Mouse (Mus musculus): ENCODE data around the gene Ubtf. TPM values are rescaled to one million over a fixed set of nuclear protein-coding genes. Genes with fewer than 3 reads are reported as not detected.
A peak's percentile ranks its signal among the peaks of the same experiment; 100 is the strongest.

Gene Ubtf
- polyA plus RNA-seq, 1 experiment from 2014 or later = 86.0 TPM

GRCm38 (mm10) chr11:102318576-102319409 lies 749 bp downstream of the Ubtf start:
- Histone ChIP-seq H3K4me3 (ENCODE audit: low read depth, low read length) (peak overlapping the region; percentile 99), H3K36me3 (ENCODE audit: control insufficient read depth, insufficient read depth, low read length) (peaks cover 17% of the 10 kb centered on the region), H3K9ac (ENCODE audit: low read length) (peak overlapping the region; percentile 99), H3K9me3 (ENCODE audit: control insufficient read depth, low read length) (no peaks in the 10 kb centered on the region), H3K27me3 (replicated peaks; ENCODE audit: control insufficient read depth, insufficient read depth, low read length) (no peaks in the 10 kb centered on the region), H3K27ac (ENCODE audit: low read depth) (peak overlapping the region; percentile 98), H3K4me1 (replicated peaks; ENCODE audit: control insufficient read depth, insufficient read depth, low read length) (peaks cover 23% of the 10 kb centered on the region), H3K4me2 (ENCODE audit: low read length) (peak overlapping the region; percentile 93)
- DNase-seq (ENCODE audit: low spot score) = peak; percentile 88
- WGBS = under 1% methylated on average over 83 of the region's 84 CpGs
- ATAC-seq (replicated peaks; ENCODE audit: low FRiP score, low TSS enrichment, low read depth) = no peak

- ATAC-seq (replicated peaks; ENCODE audit: low FRiP score, low TSS enrichment, low read depth) (peak; percentile 59), DNase-seq (ENCODE audit: low spot score) (peak; percentile 89)
- Histone ChIP-seq H3K27ac (ENCODE audit: low read depth) (peak overlapping the region; percentile 98), H3K27me3 (replicated peaks; ENCODE audit: control insufficient read depth, insufficient read depth, low read length) (no peaks in the 10 kb centered on the region), H3K4me2 (ENCODE audit: low read length) (peak overlapping the region; percentile 93), H3K9ac (ENCODE audit: low read length) (peak overlapping the region; percentile 99), H3K36me3 (ENCODE audit: control insufficient read depth, insufficient read depth, low read length) (peaks cover 25% of the 10 kb centered on the region), H3K4me3 (ENCODE audit: low read depth, low read length) (peak overlapping the region; percentile 99), H3K4me1 (replicated peaks; ENCODE audit: control insufficient read depth, insufficient read depth, low read length) (peaks cover 23% of the 10 kb centered on the region), H3K9me3 (ENCODE audit: control insufficient read depth, low read length) (no peaks in the 10 kb centered on the region)
- under 1% methylated on average over 30 of the region's 77 CpGs for WGBS
Observed at GRCm38 (mm10) chr11:102317901-102318575, 1.5 kb downstream of the Ubtf start.

- peak overlapping the region; percentile 98 for H3K27ac ChIP-seq (ENCODE audit: low read depth)
- H3K9ac ChIP-seq (ENCODE audit: low read length) = peak overlapping the region; percentile 99
- DNase-seq (ENCODE audit: low spot score) (peak; percentile 89), ATAC-seq (replicated peaks; ENCODE audit: low FRiP score, low TSS enrichment, low read depth) (peak; percentile 18; the same call in 1 of the 2 replicates)
- WGBS = 1% methylated on average over 70 of the region's 87 CpGs
- H3K9me3 ChIP-seq (ENCODE audit: control insufficient read depth, low read length) = no peaks in the 10 kb centered on the region
- no peaks in the 10 kb centered on the region for H3K27me3 ChIP-seq (replicated peaks; ENCODE audit: control insufficient read depth, insufficient read depth, low read length)
- peaks cover 31% of the 10 kb centered on the region for H3K36me3 ChIP-seq (ENCODE audit: control insufficient read depth, insufficient read depth, low read length)
- peak overlapping the region; percentile 99 for H3K4me3 ChIP-seq (ENCODE audit: low read depth, low read length)
- peak overlapping the region; percentile 93 for H3K4me2 ChIP-seq (ENCODE audit: low read length)
- H3K4me1 ChIP-seq (replicated peaks; ENCODE audit: control insufficient read depth, insufficient read depth, low read length) = peaks cover 23% of the 10 kb centered on the region
Observed at GRCm38 (mm10) chr11:102317298-102317900, 2.1 kb downstream of the Ubtf start.

- peak; percentile 92 for DNase-seq (ENCODE audit: low spot score)
- under 1% methylated on average over 31 of the region's 80 CpGs for WGBS
- Histone ChIP-seq H3K9me3 (ENCODE audit: control insufficient read depth, low read length) (no peaks in the 10 kb centered on the region), H3K4me1 (replicated peaks; ENCODE audit: control insufficient read depth, insufficient read depth, low read length) (peaks cover 23% of the 10 kb centered on the region), H3K4me2 (ENCODE audit: low read length) (peak overlapping the region; percentile 93), H3K27me3 (replicated peaks; ENCODE audit: control insufficient read depth, insufficient read depth, low read length) (no peaks in the 10 kb centered on the region), H3K4me3 (ENCODE audit: low read depth, low read length) (peak overlapping the region; percentile 99), H3K9ac (ENCODE audit: low read length) (peak overlapping the region; percentile 99), H3K36me3 (ENCODE audit: control insufficient read depth, insufficient read depth, low read length) (peaks cover 38% of the 10 kb centered on the region), H3K27ac (ENCODE audit: low read depth) (peak overlapping the region; percentile 98)
- ATAC-seq (replicated peaks; ENCODE audit: low FRiP score, low TSS enrichment, low read depth) = peak; percentile 41; the same call in 1 of the 2 replicates
Observed at GRCm38 (mm10) chr11:102316572-102317297, 2.8 kb downstream of the Ubtf start.

- H3K9me3 ChIP-seq (ENCODE audit: control insufficient read depth, low read length) = no peaks in the 10 kb centered on the region
- peaks cover 44% of the 10 kb centered on the region for H3K36me3 ChIP-seq (ENCODE audit: control insufficient read depth, insufficient read depth, low read length)
- H3K4me3 ChIP-seq (ENCODE audit: low read depth, low read length) = peak overlapping the region; percentile 99
- H3K27me3 ChIP-seq (replicated peaks; ENCODE audit: control insufficient read depth, insufficient read depth, low read length) = no peaks in the 10 kb centered on the region
- H3K4me2 ChIP-seq (ENCODE audit: low read length) = peak overlapping the region; percentile 93
- WGBS = 16% methylated on average over 14 of the region's 14 CpGs
- H3K9ac ChIP-seq (ENCODE audit: low read length) = peak overlapping the region; percentile 99
- no peak for DNase-seq (ENCODE audit: low spot score)
- peaks cover 24% of the 10 kb centered on the region for H3K4me1 ChIP-seq (replicated peaks; ENCODE audit: control insufficient read depth, insufficient read depth, low read length)
- peak overlapping the region; percentile 98 for H3K27ac ChIP-seq (ENCODE audit: low read depth)
- no peak for ATAC-seq (replicated peaks; ENCODE audit: low FRiP score, low TSS enrichment, low read depth)
Observed at GRCm38 (mm10) chr11:102315690-102316571, 3.6 kb downstream of the Ubtf start.

GRCm38 (mm10) chr11:102314321-102314720 lies 5.2 kb downstream of the Ubtf start:
- no peak overlapping the region for H3K27ac ChIP-seq (ENCODE audit: low read depth)
- no peak overlapping the region for H3K4me2 ChIP-seq (ENCODE audit: low read length)
- H3K4me1 ChIP-seq (replicated peaks; ENCODE audit: control insufficient read depth, insufficient read depth, low read length) = peaks cover 29% of the 10 kb centered on the region
- ATAC-seq (replicated peaks; ENCODE audit: low FRiP score, low TSS enrichment, low read depth) = no peak
- no peak overlapping the region for H3K4me3 ChIP-seq (ENCODE audit: low read depth, low read length)
- H3K36me3 ChIP-seq (ENCODE audit: control insufficient read depth, insufficient read depth, low read length) = peaks cover 53% of the 10 kb centered on the region
- 83% methylated on average over 12 of the region's 12 CpGs for WGBS
- no peaks in the 10 kb centered on the region for H3K27me3 ChIP-seq (replicated peaks; ENCODE audit: control insufficient read depth, insufficient read depth, low read length)
- no peak for DNase-seq (ENCODE audit: low spot score)
- no peaks in the 10 kb centered on the region for H3K9me3 ChIP-seq (ENCODE audit: control insufficient read depth, low read length)
- H3K9ac ChIP-seq (ENCODE audit: low read length) = no peak overlapping the region

- DNase-seq (ENCODE audit: low spot score) (no peak), ATAC-seq (replicated peaks; ENCODE audit: low FRiP score, low TSS enrichment, low read depth) (no peak)
- H3K4me3 ChIP-seq (ENCODE audit: low read depth, low read length) = no peak overlapping the region
- H3K4me2 ChIP-seq (ENCODE audit: low read length) = no peak overlapping the region
- peaks cover 32% of the 10 kb centered on the region for H3K4me1 ChIP-seq (replicated peaks; ENCODE audit: control insufficient read depth, insufficient read depth, low read length)
- H3K27me3 ChIP-seq (replicated peaks; ENCODE audit: control insufficient read depth, insufficient read depth, low read length) = no peaks in the 10 kb centered on the region
- no peaks in the 10 kb centered on the region for H3K9me3 ChIP-seq (ENCODE audit: control insufficient read depth, low read length)
- 92% methylated on average over 6 of the region's 6 CpGs for WGBS
- H3K36me3 ChIP-seq (ENCODE audit: control insufficient read depth, insufficient read depth, low read length) = peaks cover 64% of the 10 kb centered on the region
- no peak overlapping the region for H3K9ac ChIP-seq (ENCODE audit: low read length)
- no peak overlapping the region for H3K27ac ChIP-seq (ENCODE audit: low read depth)
Observed at GRCm38 (mm10) chr11:102312586-102312985, 7.0 kb downstream of the Ubtf start.
